Mouse (Mus musculus) thymus, adult 2 months (tissue): ENCODE measurements around the gene Lamtor4.

Source experiments
- CTCF ChIP-seq: fragments of 200-500 bp; IDR thresholded peaks from 2 replicates; pipeline ENCODE4 v1.5.1; 2012; ENCODE audit warnings: mild to moderate bottlenecking, control low read depth, low read length, moderate library complexity, borderline replicate concordance; ENCODE audit not compliant: control insufficient read depth, poor library complexity, insufficient read depth; ENCODE audit errors: extremely low read depth
- POLR2A ChIP-seq: fragments of 200-500 bp; IDR thresholded peaks from 2 replicates; pipeline ENCODE4 v1.6.1; 2012; ENCODE audit warnings: mild to moderate bottlenecking, low read length, control low read depth, moderate library complexity; ENCODE audit not compliant: control insufficient read depth, poor library complexity, insufficient read depth; ENCODE audit errors: extremely low read depth

GRCm38 (mm10) chr5:138291638-138292037 lies 36.4 kb downstream of the Lamtor4 start:
- TF ChIP-seq POLR2A (no peak), CTCF (no peak)
